Mouse (Mus musculus) liver, embryonic 12.5 days (tissue): ENCODE results near the gene Ptgir. TPM values are rescaled to one million over a fixed set of nuclear protein-coding genes. Genes with fewer than 3 reads are reported as not detected.

Experiments used
- polyA plus RNA-seq: library from polyadenylated mRNA; unstranded; fragments of >200 nt; fragmentation: Nextera tagmentation; extraction: Ambion mirVana; gene quantifications from 2 replicates; pipeline ENCODE4 v1.2.1, GENCODE M21; 2016

The Ptgir gene
- polyA plus RNA-seq, 1 experiment from 2014 or later, result 1.5 TPM

Other genes starting within 250 kb of the Ptgir start
- not detected in 2 replicates for gene Ceacam15, start 230.8 kb upstream of the Ptgir start, polyA plus RNA-seq
- not detected in 2 replicates for gene Ceacam9, start 184.6 kb upstream of the Ptgir start, polyA plus RNA-seq
- gene Ap2s1, start 168.1 kb upstream of the Ptgir start, polyA plus RNA-seq, result 218 and 230 TPM in 2 replicates
- 127 and 128 TPM in 2 replicates for gene Slc1a5, start 125.2 kb upstream of the Ptgir start, polyA plus RNA-seq
- gene Strn4, start 90.6 kb upstream of the Ptgir start, polyA plus RNA-seq, result 61.3 and 63.2 TPM in 2 replicates
- gene Fkrp, start 89.8 kb upstream of the Ptgir start, polyA plus RNA-seq, result 14.9 and 16.0 TPM in 2 replicates
- 4.4 and 4.7 TPM in 2 replicates for gene Prkd2, start 63.6 kb upstream of the Ptgir start, polyA plus RNA-seq
- gene Dact3, start 31.2 kb upstream of the Ptgir start, polyA plus RNA-seq, result 1.5 TPM in 2 replicates
- gene Gng8, start 14.7 kb upstream of the Ptgir start, polyA plus RNA-seq, result 0.80 and 1.7 TPM in 2 replicates
- gene Calm3, start 17.6 kb downstream of the Ptgir start, polyA plus RNA-seq, result 91.2 and 94.4 TPM in 2 replicates
- gene Pnmal2, start 38.2 kb downstream of the Ptgir start, polyA plus RNA-seq, result 0.41 and 0.75 TPM in 2 replicates
- 0.05 and 0.08 TPM in 2 replicates for gene Pnmal1, start 53.2 kb downstream of the Ptgir start, polyA plus RNA-seq
- 0.07 TPM in 2 replicates for gene Gm42372, start 76.6 kb downstream of the Ptgir start, polyA plus RNA-seq
- gene Ccdc8, start 86.2 kb downstream of the Ptgir start, polyA plus RNA-seq, result 3.8 and 3.9 TPM in 2 replicates
- 70.3 and 75.2 TPM in 2 replicates for gene Ppp5c, start 121.4 kb downstream of the Ptgir start, polyA plus RNA-seq
- 21.1 and 22.6 TPM in 2 replicates for gene Hif3a, start 155.9 kb downstream of the Ptgir start, polyA plus RNA-seq
- gene Psg16, start 167.6 kb downstream of the Ptgir start, polyA plus RNA-seq, result 0.06 and 0.13 TPM in 2 replicates
- gene Ceacam3, start 243.8 kb downstream of the Ptgir start, polyA plus RNA-seq, result not detected in 2 replicates